Mouse (Mus musculus) mouse embryonic stem cell (cell line): ENCODE results near the gene Zfp36.
"Not testable (repeated sequence)": the region's sequence is repeated elsewhere in the genome, so short reads cannot be mapped to it uniquely, and the experiment has no call there.

ENCODE experiments used
- in situ Hi-C, 2 experiments: fragments of 300-500 bp; cut with MboI; formaldehyde crosslinking; loops; 1 replicate in 1 of 2; 3 replicates in 1 of 2; pipeline ENCODE4 v1.14.3; 2019 to 2020; ENCODE audit warnings: low sequenced_read_pairs in 2 of 2, low pct_unique_long_range_greater_than_20kb in 1 of 2, mixed read lengths in 1 of 2; ENCODE audit not compliant: unreplicated experiment in 1 of 2

The Zfp36 gene

DNA sequence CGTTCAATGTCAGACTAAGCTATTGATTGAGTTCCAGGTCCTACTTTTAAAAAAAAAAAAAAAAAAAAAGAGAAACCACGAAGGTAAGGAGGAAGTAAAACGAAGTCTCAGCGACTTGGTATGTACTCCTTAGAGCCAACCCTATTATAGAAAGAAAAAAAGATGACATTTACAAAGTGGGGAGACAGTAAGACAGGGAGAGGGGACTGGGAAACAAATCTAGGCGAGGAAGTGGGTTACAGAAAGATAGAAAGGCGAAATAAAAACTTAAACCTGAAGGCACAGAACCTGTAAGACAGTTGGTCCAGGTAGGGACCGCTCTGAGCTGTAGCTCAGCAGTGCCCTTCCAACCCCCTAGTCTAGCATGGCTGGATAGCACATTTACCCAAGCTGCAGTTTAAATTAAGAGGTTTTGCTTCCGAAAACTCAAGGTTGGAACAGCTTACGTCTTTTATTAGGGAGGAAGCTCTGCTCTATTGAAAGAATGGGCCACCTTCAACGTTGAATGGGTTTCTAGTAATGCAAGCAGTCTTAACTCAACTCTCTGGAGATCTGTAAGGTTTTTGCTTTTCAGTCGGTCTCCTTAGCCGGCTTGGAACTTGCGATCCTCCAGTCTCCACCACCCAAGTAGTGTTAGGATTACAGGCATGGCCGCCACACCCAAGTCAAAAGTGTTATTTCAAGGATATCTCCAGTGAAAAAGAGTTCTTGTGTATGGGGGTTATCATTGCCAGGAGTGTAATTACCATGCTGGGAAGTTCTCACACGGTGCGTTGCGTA lies at the start of gene Zfp36:
TSS of gene Zfp36 (minus strand) at position 17 of the 780 bp plus-strand sequence.
- in situ Hi-C loops: no loop called here

GRCm38 (mm10) chr7:28427738-28428137 lies 47.7 kb upstream of the Zfp36 start:
- in situ Hi-C loops: loop anchor here in 1 of 2 experiments (25.0 kb wide), 1 partner anchor 185 kb away; no protein-coding TSS in a partner anchor

DNA sequence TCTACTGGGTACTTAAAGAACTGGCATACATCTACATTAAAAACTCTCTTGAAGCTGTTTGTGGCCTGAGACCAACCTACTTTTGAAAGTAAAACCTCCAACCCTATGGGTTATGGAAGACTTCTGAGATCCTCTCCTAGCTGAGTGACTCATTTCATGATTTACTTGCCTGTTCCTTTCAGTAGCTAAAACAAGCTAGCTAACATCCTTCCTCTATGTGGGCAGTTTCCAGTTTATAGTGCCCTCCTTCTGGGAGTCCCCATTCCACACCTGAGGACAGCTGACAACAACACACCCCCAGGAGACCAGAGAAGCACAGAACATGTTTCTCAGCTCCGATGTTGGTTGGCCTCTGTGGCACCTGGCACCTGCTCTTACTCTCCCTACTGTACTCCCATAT lies 43.0 kb upstream of the Zfp36 start:
- in situ Hi-C loops: no loop called here

DNA sequence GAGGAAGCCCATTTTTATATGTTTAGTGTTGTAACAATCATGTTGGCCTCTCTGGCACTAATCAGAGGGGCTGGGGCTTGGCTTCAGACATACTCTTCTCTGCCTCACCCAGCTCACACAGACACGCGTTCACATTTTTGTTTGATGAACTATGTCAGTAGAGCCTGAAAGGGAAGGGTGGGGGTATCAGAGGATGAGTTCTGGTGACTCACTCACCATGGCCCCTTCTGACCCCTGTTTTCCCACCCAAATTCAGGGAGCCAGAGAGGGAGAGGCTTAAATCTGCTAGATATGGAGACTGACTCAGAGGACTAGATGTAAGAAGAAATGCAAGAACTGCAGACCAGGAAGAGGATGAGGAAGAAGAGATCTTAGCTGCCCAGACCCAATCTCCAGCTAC lies 39.4 kb upstream of the Zfp36 start:
- in situ Hi-C loops: no loop called here

DNA sequence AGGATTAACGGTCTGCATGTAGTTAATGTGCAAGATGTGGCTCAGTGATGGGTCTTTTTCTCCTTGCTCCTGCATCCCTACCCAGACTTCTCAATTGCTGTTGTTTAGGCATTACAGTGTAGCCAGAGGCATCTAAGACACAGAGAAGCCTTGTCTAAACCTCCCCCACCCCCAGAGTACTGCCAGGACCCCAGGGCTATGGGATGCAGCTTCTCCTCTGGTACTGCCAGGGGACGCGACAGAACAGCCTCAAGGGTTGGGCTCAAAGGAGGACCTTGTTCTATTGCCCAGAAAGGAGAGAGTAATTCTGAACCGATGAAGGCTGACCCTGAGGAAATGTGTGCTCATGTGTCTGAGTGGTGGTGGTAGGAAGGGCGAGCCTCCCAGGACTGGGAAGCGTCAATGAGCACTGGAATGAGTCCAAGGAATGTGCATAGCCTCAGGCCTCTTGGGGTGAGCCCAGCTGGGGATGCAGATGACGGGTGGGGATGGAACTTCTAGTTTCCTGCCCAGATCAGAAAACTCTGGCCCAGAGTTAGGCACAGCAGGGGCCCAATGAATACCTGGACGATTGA lies 38.1 kb upstream of the Zfp36 start:
- in situ Hi-C loops: no loop called here

DNA sequence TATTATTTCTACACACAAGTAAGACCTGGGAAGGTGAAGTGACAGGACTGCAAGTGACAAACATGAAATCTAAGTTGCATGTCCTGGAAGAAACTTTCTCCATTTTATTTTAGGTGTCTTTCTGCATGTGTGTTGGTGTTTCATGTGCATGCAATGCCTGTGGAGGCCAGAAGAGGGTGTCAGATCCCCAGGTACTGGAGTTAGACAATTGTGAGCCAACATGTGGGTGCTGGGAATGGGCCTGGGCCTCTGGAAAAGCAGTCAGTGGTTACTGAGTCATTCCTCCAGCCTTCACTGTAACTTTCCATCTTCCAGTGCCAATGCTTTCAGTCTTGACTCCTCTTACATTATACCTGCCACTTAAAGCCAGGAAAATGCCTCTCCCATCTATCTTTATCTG lies 37.3 kb upstream of the Zfp36 start:
- in situ Hi-C loops: no loop called here

DNA sequence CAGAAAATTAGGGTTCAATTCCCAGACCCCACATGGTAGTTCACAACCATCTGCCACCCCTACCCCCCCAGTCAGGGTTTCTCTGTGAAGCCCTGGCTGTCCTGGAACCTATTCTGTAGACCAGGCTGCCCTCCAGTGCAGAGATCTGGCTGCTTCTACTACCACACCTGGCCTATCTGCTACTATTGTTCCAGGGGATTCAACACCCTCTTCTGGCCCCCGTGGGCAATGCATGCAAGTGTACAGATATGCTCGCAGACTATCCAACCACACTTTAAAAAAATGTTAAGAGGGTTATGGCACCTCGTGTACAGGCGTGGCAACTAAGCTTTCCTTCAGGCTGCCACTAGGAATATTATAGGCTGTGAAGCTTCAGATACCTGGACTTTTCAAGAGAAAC lies 32.8 kb upstream of the Zfp36 start:
- in situ Hi-C loops: no loop called here

DNA sequence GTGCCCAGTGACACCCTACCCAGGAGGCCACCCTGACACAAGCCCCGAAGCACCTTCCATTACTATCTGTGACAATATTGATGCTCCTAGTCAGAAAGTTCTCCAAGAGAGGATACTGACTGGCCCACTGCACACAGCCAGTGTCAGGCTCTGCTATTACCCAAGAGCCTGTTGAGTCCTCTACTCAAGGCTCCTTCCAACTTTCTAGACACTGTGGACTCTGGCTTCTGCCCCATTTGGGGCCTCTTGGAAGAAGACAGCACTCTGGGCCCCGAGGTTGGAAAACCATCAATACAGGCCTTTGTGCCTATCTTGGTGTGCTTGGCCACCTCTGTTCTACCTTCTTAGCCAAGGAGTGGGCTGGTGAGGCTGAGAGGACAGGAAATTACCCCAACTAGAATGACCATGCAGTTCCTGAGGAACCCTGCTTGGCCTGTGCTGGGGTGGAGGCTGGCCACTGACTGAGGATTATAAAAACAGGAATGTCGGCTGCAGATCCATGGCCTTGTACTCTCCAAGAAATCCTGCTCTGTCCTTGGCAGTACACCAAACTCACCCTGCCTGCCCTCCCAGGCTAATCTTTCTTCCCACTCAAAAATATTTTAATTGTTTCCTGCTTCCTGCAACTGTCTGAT lies 30.9 kb upstream of the Zfp36 start:
- in situ Hi-C loops: no loop called here

GRCm38 (mm10) chr7:28401942-28402341 lies 21.9 kb upstream of the Zfp36 start:
- in situ Hi-C loops: no loop called here

GRCm38 (mm10) chr7:28401030-28401429 lies 21.0 kb upstream of the Zfp36 start:
- in situ Hi-C loops: no loop called here

DNA sequence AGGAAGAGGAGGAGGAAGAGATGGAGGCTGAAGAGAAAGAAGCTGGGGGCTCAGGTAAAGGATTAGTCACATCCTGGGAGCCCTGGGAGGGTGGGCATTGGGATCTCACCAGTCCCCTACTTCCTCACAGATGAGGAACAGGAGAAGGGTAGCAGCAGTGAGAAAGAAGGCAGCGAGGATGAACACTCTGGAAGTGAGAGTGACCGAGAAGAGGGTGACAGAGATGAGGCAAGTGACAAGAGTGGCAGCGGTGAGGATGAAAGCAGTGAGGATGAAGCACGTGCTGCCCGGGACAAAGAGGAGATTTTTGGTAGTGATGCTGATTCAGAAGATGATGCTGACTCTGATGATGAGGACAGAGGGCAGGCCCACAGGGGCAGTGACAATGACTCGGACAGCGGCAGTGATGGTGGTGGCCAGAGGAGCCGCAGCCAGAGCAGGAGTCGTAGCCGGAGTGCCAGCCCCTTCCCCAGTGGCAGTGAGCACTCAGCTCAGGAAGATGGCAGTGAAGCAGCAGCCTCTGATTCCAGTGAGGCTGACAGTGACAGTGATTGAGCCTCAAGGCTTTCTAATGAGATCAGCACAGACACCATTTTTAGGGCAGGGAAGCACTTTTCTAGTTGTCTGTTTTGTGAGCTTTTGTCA lies 18.8 kb upstream of the Zfp36 start:
- in situ Hi-C loops: no loop called here

DNA sequence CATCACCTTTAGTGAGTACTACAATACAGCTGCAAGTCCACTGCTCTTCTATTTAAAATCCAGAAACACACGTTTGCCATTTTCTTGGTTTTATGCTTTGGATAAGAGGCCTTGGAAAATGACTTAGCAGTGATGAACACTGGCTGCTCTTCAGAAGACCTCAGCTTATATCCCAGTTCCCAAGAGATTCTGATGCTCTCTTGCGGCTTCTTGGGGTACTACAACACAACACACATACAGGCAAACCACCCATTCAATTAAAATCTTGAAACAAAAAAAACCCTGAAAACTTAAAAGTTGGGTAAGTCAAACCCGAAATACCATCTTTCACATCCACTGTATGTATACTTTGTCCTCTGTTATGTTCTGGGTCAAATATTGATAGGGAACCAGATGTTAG lies 17.9 kb upstream of the Zfp36 start:
- in situ Hi-C loops: no loop called here

DNA sequence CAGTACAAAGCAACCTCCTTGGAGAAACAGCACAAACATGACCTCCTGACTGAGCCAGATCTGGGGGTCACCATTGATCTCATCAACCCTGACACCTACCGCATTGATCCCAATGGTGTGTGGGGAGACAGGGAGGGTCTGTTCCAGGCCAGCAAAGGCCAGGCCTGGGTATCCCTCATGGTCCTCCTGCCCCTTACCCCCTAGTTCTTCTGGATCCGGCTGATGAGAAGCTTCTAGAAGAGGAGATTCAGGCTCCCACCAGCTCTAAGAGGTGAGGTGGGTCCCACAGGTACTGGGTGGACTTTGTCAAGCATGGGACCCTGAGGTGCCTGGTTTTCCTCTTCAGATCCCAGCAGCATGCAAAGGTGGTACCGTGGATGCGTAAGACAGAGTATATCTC lies 15.4 kb upstream of the Zfp36 start:
- in situ Hi-C loops: no loop called here

- in situ Hi-C loops: no loop called here
Observed at GRCm38 (mm10) chr7:28393272-28393951, 13.4 kb upstream of the Zfp36 start.

- in situ Hi-C loops: no loop called here
Observed at GRCm38 (mm10) chr7:28392429-28393271, 12.6 kb upstream of the Zfp36 start, which contains the start of the genes Med29 and Paf1. Med29 (minus strand) TSS chr7:28392708. Paf1 (plus strand) TSS chr7:28392951.

GRCm38 (mm10) chr7:28390331-28390730 lies 10.3 kb upstream of the Zfp36 start:
- in situ Hi-C loops: no loop called here

- in situ Hi-C loops: not testable (repeated sequence)
Observed at GRCm38 (mm10) chr7:28387384-28387783, 7.3 kb upstream of the Zfp36 start.

- in situ Hi-C loops: not testable (repeated sequence)
Observed at GRCm38 (mm10) chr7:28386877-28387276, 6.8 kb upstream of the Zfp36 start.
